Mouse (Mus musculus) neural tube, embryonic 12.5 days (tissue): ENCODE results near the gene Csrp3. TPM values are rescaled to one million over a fixed set of nuclear protein-coding genes. Genes with fewer than 3 reads are reported as not detected.
A peak's percentile ranks its signal among the peaks of the same experiment; 100 is the strongest.

Experiments
- ATAC-seq: fragments of 200-750 bp; cut with Nextera tagmentation; 2 replicates; pipeline ENCODE4 v1.8.0; 2017; ENCODE audit warnings: low read depth, mild to moderate bottlenecking, moderate TSS enrichment, moderate library complexity; ENCODE audit not compliant: low FRiP score
- H3K27ac ChIP-seq: fragments of 300-500 bp; sonication (generic); 2 replicates; pipeline ENCODE4 v1.5.1; 2016
- H3K27me3 ChIP-seq: fragments of 300-500 bp; sonication (generic); replicated peaks from 2 replicates; pipeline ENCODE4 v1.6.1; 2016; ENCODE audit warnings: mild to moderate bottlenecking
- H3K36me3 ChIP-seq: fragments of 300-500 bp; sonication (generic); 2 replicates; pipeline ENCODE4 v1.6.1; 2016; ENCODE audit warnings: mild to moderate bottlenecking
- H3K4me1 ChIP-seq: fragments of 300-500 bp; sonication (generic); 2 replicates; pipeline ENCODE4 v1.6.1; 2016
- H3K4me2 ChIP-seq: fragments of 300-500 bp; sonication (generic); replicated peaks from 2 replicates; pipeline ENCODE4 v1.6.1; 2016; ENCODE audit warnings: mild to moderate bottlenecking
- H3K4me3 ChIP-seq: fragments of 300-500 bp; sonication (generic); 2 replicates; pipeline ENCODE4 v1.5.1; 2016
- H3K9ac ChIP-seq: fragments of 300-500 bp; sonication (generic); 2 replicates; pipeline ENCODE4 v1.6.1; 2016; ENCODE audit warnings: mild to moderate bottlenecking
- H3K9me3 ChIP-seq: fragments of 300-500 bp; sonication (generic); 2 replicates; pipeline ENCODE4 v1.6.1; 2016; ENCODE audit warnings: mild to moderate bottlenecking
- WGBS: fragments of 180-500 bp; shearing (Covaris S2); methylation state at CpG from one replicate; pipeline ENCODE4 v1.1.7; 2016; 5-methylcytosine and 5-hydroxymethylcytosine counted together
- polyA plus RNA-seq: library from polyadenylated mRNA; unstranded; fragments of >200 nt; fragmentation: Nextera tagmentation; extraction: Ambion mirVana; gene quantifications from 2 replicates; pipeline ENCODE4 v1.2.1, GENCODE M21; 2016

The Csrp3 gene
- polyA plus RNA-seq, result 0.67 and 3.0 TPM in 2 replicates

- H3K4me1 ChIP-seq, result peaks cover 8% of the 10 kb centered on the region; the same call in 1 of the 2 replicates
- no peak within 1 kb of the TSS for H3K9ac ChIP-seq
- H3K27me3 ChIP-seq, result peaks cover 28% of the 10 kb centered on the region
- H3K4me3 ChIP-seq, result no peak within 1 kb of the TSS
- H3K36me3 ChIP-seq, result no peaks in the 10 kb centered on the region
- no peak within 1 kb of the TSS for H3K27ac ChIP-seq
- 43% methylated on average over 11 of the region's 11 CpGs for WGBS
- no peak within 1 kb of the TSS for H3K4me2 ChIP-seq
- H3K9me3 ChIP-seq, result no peaks in the 10 kb centered on the region
- peak; percentile 29; the same call in 1 of the 2 replicates for ATAC-seq
Measured at GRCm38 (mm10) chr7:48847820-48848650, at the start of gene Csrp3. TSS of gene Csrp3 (minus strand) at chr7:48848033.

GRCm38 (mm10) chr7:48896051-48896450, 48.2 kb upstream of the Csrp3 start:
- H3K4me3 ChIP-seq, result no peak overlapping the region
- H3K36me3 ChIP-seq, result no peaks in the 10 kb centered on the region
- H3K9ac ChIP-seq, result no peak overlapping the region
- no peak overlapping the region for H3K27ac ChIP-seq
- no peaks in the 10 kb centered on the region; the same call in 1 of the 2 replicates for H3K27me3 ChIP-seq
- ATAC-seq, result no peak
- H3K9me3 ChIP-seq, result no peaks in the 10 kb centered on the region
- WGBS, result 83% methylated on average over 4 of the region's 4 CpGs
- H3K4me2 ChIP-seq, result no peak overlapping the region
- peaks cover 26% of the 10 kb centered on the region for H3K4me1 ChIP-seq

- Histone ChIP-seq H3K27ac (no peak overlapping the region), H3K4me3 (no peak overlapping the region), H3K9ac (no peak overlapping the region), H3K4me2 (no peak overlapping the region), H3K27me3 (no peaks in the 10 kb centered on the region; the same call in 1 of the 2 replicates), H3K36me3 (no peaks in the 10 kb centered on the region), H3K9me3 (no peaks in the 10 kb centered on the region), H3K4me1 (peaks cover 31% of the 10 kb centered on the region)
- 89% methylated on average over 4 of the region's 4 CpGs for WGBS
- no peak for ATAC-seq
Measured at GRCm38 (mm10) chr7:48895475-48895874, 47.6 kb upstream of the Csrp3 start.

GRCm38 (mm10) chr7:48894763-48895162, 46.9 kb upstream of the Csrp3 start:
- Histone ChIP-seq H3K9ac (no peak overlapping the region), H3K36me3 (no peaks in the 10 kb centered on the region), H3K4me2 (no peak overlapping the region), H3K4me1 (peaks cover 30% of the 10 kb centered on the region), H3K27me3 (no peaks in the 10 kb centered on the region; the same call in 1 of the 2 replicates), H3K4me3 (no peak overlapping the region), H3K27ac (no peak overlapping the region), H3K9me3 (no peaks in the 10 kb centered on the region)
- WGBS, result 85% methylated on average over 6 of the region's 6 CpGs
- no peak for ATAC-seq

GRCm38 (mm10) chr7:48894152-48894551, 46.3 kb upstream of the Csrp3 start:
- H3K9me3 ChIP-seq, result no peaks in the 10 kb centered on the region
- no peaks in the 10 kb centered on the region; the same call in 1 of the 2 replicates for H3K27me3 ChIP-seq
- H3K27ac ChIP-seq, result no peak overlapping the region
- H3K4me2 ChIP-seq, result no peak overlapping the region
- H3K36me3 ChIP-seq, result no peaks in the 10 kb centered on the region
- under 1% methylated on average over 6 of the region's 6 CpGs for WGBS
- H3K9ac ChIP-seq, result no peak overlapping the region
- ATAC-seq, result no peak
- H3K4me3 ChIP-seq, result no peak overlapping the region
- H3K4me1 ChIP-seq, result peaks cover 30% of the 10 kb centered on the region

- Histone ChIP-seq H3K36me3 (no peaks in the 10 kb centered on the region), H3K27me3 (no peaks in the 10 kb centered on the region; the same call in 1 of the 2 replicates), H3K4me2 (no peak overlapping the region), H3K4me1 (peaks cover 32% of the 10 kb centered on the region), H3K9ac (no peak overlapping the region), H3K27ac (no peak overlapping the region), H3K4me3 (no peak overlapping the region), H3K9me3 (no peaks in the 10 kb centered on the region)
- WGBS, result 83% methylated on average over 7 of the region's 7 CpGs
- ATAC-seq, result no peak
Measured at GRCm38 (mm10) chr7:48893093-48893492, 45.3 kb upstream of the Csrp3 start.

- Histone ChIP-seq H3K36me3 (no peaks in the 10 kb centered on the region), H3K9ac (no peak overlapping the region), H3K9me3 (no peaks in the 10 kb centered on the region), H3K4me1 (peaks cover 18% of the 10 kb centered on the region), H3K4me3 (no peak overlapping the region), H3K4me2 (no peak overlapping the region; the same call in 1 of the 2 replicates), H3K27me3 (no peaks in the 10 kb centered on the region; the same call in 1 of the 2 replicates), H3K27ac (no peak overlapping the region)
- ATAC-seq, result peak; percentile 62
- 42% methylated on average over 5 of the region's 5 CpGs for WGBS
Measured at GRCm38 (mm10) chr7:48891029-48891428, 43.2 kb upstream of the Csrp3 start.

GRCm38 (mm10) chr7:48888751-48889150, 40.9 kb upstream of the Csrp3 start:
- 75% methylated on average over 2 of the region's 2 CpGs for whole genome bisulfite sequencing
- Histone ChIP-seq H3K27me3 (peaks cover 7% of the 10 kb centered on the region; the same call in 1 of the 2 replicates), H3K4me2 (no peak overlapping the region), H3K9me3 (no peaks in the 10 kb centered on the region), H3K4me3 (no peak overlapping the region), H3K36me3 (no peaks in the 10 kb centered on the region), H3K9ac (no peak overlapping the region), H3K27ac (no peak overlapping the region), H3K4me1 (peaks cover 18% of the 10 kb centered on the region)
- ATAC-seq, result no peak

GRCm38 (mm10) chr7:48887973-48888372, 40.1 kb upstream of the Csrp3 start:
- ATAC-seq, result no peak
- Histone ChIP-seq H3K4me3 (no peak overlapping the region), H3K4me1 (peaks cover 18% of the 10 kb centered on the region), H3K27me3 (peaks cover 11% of the 10 kb centered on the region), H3K4me2 (no peak overlapping the region), H3K9me3 (no peaks in the 10 kb centered on the region), H3K27ac (no peak overlapping the region), H3K36me3 (no peaks in the 10 kb centered on the region), H3K9ac (no peak overlapping the region)
- 40% methylated on average over 8 of the region's 8 CpGs for WGBS

GRCm38 (mm10) chr7:48884266-48884611, 36.4 kb upstream of the Csrp3 start:
- H3K27ac ChIP-seq, result no peak overlapping the region
- H3K4me2 ChIP-seq, result no peak overlapping the region
- ATAC-seq, result no peak
- H3K4me1 ChIP-seq, result peaks cover 17% of the 10 kb centered on the region
- H3K9me3 ChIP-seq, result no peaks in the 10 kb centered on the region
- H3K36me3 ChIP-seq, result no peaks in the 10 kb centered on the region
- WGBS, result 48% methylated on average over 5 of the region's 5 CpGs
- H3K27me3 ChIP-seq, result peaks cover 21% of the 10 kb centered on the region
- H3K9ac ChIP-seq, result no peak overlapping the region
- H3K4me3 ChIP-seq, result no peak overlapping the region

GRCm38 (mm10) chr7:48883525-48884265, 35.9 kb upstream of the Csrp3 start:
- Histone ChIP-seq H3K4me1 (peaks cover 20% of the 10 kb centered on the region), H3K4me2 (no peak overlapping the region), H3K27ac (no peak overlapping the region), H3K27me3 (peaks cover 21% of the 10 kb centered on the region), H3K36me3 (no peaks in the 10 kb centered on the region), H3K9ac (no peak overlapping the region), H3K4me3 (no peak overlapping the region), H3K9me3 (no peaks in the 10 kb centered on the region)
- 84% methylated on average over 4 of the region's 4 CpGs for WGBS
- no peak for ATAC-seq

- H3K36me3 ChIP-seq, result 0 out of 2 replicates have a peak, but pooled peaks cover 8% of the 10 kb centered on the region
- no peak overlapping the region for H3K27ac ChIP-seq
- peaks cover 21% of the 10 kb centered on the region for H3K27me3 ChIP-seq
Measured at GRCm38 (mm10) chr7:48881971-48882609, 34.3 kb upstream of the Csrp3 start.

More at GRCm38 (mm10) chr7:48881971-48882609, 34.3 kb upstream of the Csrp3 start:
- ATAC-seq, result no peak
- peak overlapping the region; percentile 47; the same call in 1 of the 2 replicates for H3K9ac ChIP-seq
- no peaks in the 10 kb centered on the region for H3K9me3 ChIP-seq
- H3K4me2 ChIP-seq, result peak overlapping the region; percentile 100
- H3K4me1 ChIP-seq, result peaks cover 23% of the 10 kb centered on the region
- 2% methylated on average over 28 of the region's 28 CpGs for WGBS
- H3K4me3 ChIP-seq, result peak overlapping the region; percentile 70
